Mouse (Mus musculus) left cerebral cortex, adult 11 months (tissue): ENCODE measurements around the gene Ttll12.
A peak's percentile ranks its signal among the peaks of the same experiment; 100 is the strongest.

Experiments used
- DNase-seq: peaks from one replicate; pipeline ENCODE4 v3.0.0; 2022; ENCODE audit warnings: low spot score

Gene Ttll12

DNA sequence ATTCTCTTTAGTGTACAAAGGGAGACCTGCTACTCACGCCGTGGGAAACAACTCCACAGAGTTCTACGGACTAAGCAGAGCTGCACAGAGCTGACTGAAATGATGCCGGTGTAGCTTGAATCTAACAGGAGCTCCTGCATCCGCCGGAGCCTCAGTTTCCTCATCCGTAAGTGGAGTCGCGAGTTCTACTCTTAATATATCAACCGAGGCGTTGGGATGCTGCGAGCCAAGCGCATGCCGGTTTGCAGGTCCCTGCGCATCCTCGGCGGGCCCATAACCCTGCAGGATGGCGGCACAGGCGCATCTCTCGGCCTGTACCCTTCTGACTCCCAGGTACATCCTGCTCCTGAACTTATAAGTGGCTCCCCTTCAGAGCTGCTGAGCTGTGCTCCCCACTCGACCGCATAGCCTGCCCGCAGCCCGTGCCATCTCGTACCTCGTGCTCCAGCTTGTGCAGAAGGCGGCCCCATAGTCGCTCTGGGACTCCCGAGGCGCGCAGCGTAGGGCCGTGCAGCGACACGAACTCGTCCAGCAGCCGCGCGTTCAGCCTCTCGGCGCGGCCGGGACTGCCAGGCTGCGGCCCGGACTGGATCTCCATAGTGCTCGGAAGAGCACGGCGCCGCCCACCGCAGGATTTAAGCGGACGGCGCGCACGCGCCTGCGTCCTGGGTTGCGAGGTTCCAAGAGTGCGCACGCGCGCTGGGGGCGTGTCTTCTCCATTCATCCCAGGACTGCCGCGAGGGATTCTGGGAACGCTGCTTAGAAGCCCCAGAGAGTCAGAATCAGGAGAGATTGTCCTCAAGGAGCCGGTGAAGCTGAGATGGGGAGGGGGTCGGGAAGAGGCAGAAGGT, at the start of gene Ttll12:
Gene Ttll12, minus strand, starts transcription at position 645 of the 851 bp plus-strand sequence.
- peak; percentile 89 for DNase-seq

DNA sequence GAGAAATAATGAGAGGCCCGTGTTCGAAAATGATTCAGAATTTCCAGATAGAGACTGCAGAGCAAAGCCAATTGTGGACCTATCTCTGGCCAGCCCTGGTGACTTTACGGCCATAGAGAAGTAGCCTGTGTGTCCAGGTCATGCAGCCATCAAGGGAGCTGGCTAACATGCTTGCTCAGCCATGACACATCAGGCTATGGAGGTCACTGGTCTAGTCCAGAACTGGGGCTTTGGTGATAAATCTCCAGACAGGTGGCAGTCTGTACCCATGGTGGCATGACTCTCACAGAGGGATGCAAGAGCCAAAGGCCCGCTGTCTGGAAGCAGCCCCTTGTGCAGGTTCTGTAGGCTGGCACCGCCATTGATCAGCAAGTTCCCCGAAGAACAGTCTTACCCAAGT, 47.6 kb upstream of the Ttll12 start:
- no peak for DNase-seq

DNA sequence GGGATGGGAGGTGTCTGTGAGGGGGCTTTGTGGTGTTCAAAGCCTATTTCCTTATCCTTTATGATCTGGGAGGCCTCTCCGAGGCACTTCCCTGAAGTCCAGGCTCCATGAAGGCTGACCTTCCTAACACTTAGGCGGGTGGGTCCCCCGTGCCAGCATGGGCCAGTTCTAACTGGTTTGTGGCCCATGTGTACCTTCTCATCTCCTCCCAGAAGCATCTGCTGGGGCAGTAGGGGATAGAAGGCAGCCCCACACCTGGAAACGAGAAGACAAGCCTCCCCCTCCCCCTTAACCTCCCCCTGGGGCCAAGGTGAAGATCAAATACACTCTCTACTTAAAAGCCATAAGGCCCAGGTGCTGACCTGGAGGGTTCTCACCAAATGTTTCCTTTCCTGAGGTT, 45.3 kb upstream of the Ttll12 start:
- DNase-seq = no peak

DNA sequence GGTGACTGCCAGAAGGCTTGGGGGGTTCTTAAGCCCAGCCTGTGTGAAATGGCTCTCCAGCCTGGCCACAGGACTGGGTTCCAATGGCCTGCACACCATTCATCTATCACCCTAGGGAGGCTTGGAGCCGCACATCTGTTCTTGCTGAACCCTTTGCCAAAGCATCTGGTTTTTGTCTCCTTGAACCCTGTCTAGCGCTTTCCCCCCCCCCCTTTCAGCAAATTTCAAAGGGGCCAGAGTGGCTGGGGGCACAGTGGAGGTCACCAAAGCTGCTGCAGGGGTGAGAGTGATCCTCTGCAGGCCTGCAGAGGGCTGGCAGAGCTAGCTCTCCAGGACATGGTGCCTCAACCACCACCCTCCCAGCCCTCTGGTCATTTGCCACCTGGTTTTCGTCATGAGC, 44.2 kb upstream of the Ttll12 start:
- no peak for DNase-seq

DNA sequence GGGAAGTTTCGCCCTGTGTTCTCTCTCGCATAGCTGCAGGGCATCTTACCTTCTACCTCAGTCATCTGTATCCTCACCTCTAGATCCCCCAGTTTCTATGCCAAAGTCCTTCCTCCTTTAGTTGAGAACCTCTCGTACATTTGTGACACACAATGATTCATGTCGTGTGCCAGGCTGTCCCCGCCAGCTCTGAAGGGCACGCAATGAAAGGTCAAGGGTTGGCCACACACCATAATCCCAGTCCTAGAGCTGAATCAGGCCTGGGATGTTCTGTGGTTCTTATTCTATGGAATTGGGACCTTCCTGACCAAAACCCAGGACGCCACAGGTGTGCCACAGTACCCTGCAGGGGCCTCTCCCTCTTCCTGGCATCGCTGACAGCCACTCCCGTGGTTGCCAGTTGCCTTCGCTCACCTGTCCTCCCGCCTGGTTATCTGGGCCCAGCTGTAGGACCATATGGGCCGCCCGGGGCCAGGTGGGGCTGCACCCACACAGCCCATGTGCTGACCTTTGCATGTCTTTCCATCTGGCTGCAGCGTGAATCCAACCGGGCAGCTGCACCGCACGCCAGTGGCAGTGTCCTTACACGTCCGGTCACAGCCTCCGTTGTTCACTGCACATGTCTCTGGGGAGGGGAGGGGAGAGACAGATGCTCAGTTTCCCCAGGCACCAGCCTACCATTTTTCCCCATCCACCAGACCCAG, 43.4 kb upstream of the Ttll12 start:
- no peak for DNase-seq

DNA sequence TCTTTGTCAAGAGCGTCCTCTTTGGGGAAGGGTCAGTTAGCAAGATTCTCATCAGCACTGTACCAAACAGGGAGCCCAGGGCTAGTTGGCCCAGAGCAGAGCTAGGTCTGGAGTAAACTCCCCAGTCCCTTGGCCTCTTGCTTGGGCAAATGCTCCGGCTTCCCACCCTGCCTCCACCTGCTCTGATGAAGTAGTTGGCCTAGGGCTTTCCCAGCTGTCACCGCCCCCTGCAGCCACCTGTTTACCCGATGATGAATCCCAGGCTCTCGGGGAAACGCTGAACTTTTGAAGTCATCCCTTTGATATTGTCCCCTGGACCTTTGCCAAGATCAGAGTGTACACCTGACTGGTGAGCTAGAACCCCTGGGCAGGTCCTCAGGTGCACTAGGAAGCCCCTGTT, 41.8 kb upstream of the Ttll12 start:
- DNase-seq = no peak

DNA sequence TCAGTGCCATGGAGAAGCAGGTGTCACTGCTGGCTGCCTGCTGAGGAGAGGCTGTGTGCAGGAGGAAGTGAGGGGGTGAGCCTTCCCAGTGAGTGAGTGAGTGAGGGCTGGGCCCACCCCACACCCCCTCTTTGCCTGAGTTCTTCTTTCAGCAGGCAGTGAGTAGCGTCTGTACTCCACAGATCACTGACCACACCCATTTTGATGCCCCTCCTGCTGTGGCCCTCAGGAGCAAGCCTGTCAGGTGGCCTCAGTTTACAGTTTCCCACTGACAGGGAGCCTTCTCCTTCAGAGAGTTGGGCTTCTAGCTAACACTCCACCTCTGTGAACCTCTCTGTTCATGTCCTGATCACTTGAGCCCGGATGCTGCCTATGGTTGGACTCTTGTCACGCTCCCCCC, 40.3 kb upstream of the Ttll12 start:
- DNase-seq = no peak

DNA sequence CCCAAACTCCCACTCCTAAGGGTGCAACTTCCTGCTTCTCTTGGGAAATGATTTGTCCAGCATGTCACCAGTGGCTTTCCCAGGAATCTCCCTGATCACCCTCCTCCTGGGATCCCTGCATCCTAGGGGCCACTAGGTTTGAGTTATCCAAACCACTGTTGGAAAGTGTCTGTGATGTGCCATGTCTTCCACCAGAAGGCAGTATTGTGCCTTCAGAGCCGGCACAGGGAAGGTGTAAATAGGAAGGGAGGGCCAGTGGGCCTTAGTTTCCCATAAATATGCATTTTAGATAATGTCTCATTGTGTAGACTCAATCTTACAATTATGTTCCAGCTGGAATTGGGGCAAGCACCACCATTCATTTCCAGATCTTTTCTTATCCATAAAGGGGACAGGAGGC, 39.1 kb upstream of the Ttll12 start:
- DNase-seq = no peak

DNA sequence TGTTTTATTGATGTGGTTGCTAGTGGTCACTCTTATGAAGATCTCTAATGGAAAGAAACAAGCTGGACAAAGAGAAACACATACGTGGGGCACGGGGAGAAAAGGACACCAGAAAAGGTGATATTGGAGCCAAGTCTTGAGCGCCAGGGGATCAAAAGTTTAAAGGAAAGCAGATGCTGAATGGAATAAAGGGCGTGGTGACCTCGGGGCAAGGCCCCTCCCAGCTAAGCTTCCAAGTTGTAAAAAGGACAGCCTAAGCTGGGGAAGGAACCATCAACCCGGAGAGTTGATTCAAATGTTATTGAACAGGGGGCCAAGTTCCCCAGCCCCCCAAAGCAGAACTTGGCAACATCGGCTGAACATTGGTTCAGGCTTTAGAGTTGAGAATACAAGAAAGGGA, 36.1 kb upstream of the Ttll12 start:
- no peak for DNase-seq

DNA sequence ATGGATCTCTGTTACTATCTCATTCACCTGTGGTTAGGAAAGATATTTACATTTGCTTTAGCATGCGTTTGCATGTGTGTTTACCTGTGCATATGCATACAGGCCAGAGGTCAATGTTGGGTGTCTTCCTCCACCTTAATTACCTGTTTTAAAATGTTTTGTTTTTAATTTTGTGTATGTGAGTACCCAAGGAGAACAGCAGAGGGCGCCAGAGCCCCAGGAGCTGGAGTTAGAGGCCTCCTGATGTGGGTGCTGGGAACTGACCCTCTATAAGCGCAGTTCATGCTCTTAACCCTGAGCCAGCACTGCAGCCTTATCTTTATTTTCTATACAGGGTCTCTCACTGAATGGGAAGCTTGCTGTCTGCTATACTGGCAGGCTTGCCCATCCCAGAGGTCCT, 34.8 kb upstream of the Ttll12 start:
- no peak for DNase-seq

DNA sequence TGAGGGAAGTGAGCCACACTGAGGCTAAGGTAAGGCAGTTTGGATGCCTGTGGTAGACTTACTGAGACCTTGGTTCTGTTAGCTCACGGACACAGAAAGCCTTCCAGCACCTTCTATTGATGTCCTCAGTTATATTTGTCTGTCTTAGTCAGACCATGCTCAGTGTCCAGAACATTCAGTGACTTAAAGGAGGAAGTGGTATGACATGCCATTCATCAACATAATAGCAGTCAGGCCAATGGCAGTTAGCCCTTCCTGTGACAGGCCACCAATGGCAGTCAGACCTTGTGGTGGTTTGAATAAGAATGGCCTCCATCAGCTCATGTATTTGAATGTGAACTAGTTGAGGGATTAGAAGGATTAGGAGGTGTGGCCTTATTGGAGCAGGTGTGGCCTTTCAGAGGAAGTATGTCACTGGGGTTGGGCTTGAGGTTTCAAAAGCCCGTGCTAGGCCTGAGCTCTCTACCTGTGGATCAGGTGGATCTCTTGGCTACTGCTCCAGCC, 31.2 kb upstream of the Ttll12 start:
- DNase-seq = no peak

DNA sequence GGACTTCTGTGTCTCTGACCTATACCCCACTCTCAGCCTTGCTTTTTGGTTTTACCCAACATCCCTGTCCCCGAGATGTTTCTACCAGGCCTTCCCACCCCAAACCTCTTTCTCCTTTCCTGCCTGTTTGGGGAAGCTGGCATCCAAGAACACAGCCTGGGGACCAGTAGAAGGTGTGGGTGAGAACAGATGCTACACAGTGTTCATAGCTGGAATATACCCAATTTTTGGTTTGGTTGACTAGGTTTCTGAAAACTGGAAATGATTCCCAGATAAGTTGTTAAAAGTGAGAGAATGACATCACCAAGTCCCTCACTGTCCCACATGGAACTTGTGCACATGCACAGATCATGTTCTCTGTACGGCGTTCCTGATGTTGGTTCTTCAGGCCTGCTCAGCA, 20.3 kb upstream of the Ttll12 start:
- peak; percentile 30 for DNase-seq

DNA sequence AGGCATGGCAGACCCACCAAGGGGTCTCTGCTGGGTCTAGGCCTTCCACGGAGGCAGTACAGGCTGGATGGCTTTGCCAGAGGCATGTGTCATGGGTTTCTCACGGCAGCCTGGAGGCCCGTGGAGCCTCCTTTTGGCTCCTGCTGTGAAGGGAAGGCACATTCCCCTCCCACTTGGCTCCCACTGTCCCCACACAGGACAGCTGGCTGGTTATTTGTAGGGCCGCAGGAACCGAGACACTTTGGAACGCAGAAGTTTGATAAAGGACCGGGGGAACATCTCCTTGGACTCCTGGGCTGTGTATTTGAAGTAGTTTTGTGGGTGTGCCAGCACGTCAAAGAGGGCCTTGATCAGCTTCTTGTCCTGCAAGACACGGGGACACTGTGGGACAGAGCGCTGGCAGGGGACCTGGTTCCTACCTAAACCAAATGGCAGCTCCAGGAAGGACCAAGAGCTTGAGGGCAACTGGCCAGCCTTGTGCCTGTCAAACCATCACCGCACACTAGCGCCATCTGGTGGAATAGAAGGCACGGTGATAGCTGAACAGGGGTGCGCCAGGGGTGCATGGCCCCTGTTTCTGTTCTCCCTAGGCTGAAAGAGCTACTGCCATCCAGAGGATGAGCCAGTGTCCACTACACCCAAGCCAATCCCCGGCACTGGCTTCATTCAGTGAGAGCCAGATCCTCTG, 12.3 kb upstream of the Ttll12 start:
- DNase-seq = peak; percentile 28

DNA sequence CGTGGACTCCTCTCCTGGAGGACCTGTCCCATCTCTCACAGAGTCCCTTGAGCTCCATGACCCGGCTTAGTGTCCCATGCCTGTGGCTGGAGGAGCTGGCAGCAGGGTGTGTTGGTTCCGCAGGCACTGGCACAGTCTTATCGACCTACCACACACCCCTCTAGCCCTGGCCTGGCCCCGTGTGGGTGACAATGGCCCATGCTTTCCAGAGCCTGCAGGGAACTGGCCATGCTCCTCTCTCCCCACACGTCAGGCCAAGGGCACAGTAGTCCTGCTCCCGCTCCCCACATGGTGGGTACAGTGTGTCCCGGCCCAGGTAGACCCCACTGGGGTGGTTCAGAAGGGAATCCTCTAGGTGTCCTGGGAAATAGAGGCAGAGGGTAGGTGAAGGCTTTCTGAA, 11.7 kb upstream of the Ttll12 start:
- no peak for DNase-seq

DNA sequence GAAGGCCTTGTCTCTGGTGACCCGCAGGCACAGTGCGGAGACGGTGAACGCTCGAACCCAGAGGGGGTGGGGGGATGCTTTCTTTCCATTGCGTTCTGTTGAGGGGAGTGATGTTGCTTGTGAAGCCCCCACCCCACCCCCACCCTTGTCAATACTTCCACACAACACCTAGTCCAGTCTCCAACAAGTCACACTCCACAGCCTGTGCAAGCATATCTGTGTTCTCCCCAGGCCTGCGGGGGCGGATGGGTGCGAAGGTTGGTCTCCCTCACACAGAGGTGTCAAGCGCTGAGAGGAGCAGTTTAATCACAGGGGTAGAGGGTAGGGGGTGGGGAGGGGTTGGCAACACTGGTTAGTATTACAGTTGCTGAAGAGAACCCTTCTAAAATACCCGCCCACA, 11.3 kb upstream of the Ttll12 start:
- no peak for DNase-seq

DNA sequence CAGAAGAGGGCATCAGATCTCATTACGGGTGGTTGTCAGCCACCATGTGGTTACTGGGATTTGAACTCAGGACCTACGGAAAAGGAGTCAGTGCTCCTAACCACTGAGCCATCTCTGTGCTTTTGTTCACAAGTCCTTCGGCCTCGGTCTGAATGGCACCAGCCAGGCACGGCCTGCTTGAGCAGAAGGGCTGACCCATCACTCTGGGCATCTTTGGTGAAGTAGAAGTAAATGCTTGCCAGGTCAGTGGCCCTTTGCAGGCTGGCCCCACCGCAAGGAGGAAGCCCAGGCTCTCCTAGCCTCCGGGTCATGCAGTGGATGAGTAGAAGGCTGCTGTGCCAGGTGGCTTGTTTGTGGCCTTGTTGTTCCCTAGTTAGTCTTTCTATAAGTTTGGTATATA, 8.5 kb upstream of the Ttll12 start:
- DNase-seq = no peak

DNA sequence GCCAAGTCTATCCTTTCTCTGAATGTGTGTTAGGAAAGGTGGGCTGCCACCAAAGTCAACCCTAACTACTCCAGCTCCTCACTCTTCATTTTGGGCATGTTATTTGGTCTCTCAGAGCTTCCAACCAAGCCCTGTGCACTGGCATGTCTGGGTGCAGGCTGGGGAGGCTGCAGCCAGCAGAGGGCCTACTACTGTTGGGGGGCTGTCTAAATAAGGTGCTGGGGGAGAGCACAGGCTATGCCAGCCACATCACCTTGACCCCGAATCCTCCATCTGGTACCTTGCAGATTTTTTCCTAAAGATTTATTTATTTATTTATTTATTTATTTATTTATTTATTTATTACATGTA, 8.1 kb upstream of the Ttll12 start:
- DNase-seq = no peak

DNA sequence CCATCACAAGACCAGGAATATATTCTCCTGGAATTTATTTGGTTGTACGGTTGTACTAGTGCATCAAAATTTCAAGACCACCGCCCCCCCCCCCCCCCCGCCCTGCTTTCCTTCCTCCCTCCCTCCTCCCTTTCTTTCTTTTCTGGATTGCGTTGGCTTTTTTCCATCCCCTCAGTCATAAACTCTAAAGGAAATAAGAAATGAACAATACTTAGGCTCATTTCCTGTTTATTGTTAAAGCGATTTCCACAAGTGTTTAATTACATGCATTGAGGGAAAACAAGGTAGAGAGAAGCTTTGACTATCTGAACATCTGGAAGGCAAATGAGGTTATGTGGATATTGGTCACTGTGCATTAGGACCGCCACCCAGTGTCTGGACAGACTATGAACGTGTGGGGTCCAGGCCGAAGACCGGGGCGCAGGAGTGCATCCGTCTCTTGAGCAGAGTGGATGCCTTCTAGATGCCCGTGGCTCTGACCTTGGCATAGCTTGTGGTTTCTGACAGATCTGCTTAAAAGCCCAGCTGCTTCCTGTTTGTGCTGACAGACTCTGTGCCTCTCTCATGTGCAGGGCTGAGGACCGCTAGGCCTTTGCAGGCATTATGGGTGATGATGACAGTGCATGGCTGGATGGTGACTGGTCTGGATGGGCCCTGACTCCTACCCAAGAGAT, 7.6 kb upstream of the Ttll12 start:
- no peak for DNase-seq

DNA sequence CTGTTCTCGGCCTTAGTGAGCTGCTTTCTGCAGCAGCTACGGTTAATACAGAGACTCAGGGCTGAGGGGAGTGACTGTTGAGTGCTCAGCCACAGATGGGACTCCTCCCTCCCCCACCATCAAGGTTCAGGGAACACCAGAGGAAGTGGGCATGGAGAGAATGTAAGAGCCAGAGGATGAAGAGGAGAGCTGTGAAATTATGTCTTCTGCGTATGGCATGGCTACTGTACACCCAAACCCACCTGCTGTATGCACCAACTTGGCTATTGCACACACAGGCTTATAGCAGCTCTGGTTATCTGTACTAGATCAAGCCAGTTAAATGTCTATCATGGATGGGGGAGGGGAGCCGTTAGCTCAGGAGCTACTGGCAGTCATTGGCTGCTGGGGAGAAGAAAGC, 6.2 kb upstream of the Ttll12 start:
- DNase-seq = no peak

DNA sequence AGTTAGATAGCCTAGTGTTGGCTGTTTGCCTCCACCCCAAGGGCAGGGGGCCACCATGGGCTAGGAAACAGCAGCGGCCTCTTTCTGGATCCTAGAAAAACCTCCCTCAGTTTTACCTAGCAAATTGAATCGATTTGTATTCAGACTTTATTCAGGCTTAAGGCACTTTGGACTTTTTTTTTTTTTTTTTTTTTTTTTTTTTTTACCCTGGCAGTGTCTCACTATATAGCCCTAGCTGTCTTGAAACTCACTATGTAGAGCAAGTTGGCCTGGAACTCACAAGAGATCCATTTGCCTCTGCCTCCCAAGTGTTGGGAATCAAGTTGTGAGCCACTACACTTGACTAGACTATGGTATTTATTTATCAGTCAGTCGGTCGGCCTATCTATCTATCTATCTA, 1.9 kb upstream of the Ttll12 start:
- DNase-seq = no peak

DNA sequence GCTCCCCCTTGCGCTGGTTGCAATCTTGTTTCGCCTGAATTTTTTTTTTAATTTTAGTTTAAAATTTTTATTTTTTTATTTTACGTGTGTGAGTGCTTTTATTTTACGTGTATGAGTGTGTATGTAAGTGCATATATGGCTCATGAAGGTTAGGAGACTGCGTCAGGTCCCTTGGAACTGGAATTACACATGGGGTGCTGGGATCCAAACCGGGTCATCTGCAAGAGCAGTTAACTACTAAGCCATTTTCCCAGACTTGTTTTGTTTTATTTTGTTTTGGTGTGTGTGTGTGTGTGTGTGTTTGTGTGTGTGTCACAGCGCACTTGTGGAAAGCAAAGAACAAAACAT, 381 bp upstream of the Ttll12 start:
- no peak for DNase-seq

DNA sequence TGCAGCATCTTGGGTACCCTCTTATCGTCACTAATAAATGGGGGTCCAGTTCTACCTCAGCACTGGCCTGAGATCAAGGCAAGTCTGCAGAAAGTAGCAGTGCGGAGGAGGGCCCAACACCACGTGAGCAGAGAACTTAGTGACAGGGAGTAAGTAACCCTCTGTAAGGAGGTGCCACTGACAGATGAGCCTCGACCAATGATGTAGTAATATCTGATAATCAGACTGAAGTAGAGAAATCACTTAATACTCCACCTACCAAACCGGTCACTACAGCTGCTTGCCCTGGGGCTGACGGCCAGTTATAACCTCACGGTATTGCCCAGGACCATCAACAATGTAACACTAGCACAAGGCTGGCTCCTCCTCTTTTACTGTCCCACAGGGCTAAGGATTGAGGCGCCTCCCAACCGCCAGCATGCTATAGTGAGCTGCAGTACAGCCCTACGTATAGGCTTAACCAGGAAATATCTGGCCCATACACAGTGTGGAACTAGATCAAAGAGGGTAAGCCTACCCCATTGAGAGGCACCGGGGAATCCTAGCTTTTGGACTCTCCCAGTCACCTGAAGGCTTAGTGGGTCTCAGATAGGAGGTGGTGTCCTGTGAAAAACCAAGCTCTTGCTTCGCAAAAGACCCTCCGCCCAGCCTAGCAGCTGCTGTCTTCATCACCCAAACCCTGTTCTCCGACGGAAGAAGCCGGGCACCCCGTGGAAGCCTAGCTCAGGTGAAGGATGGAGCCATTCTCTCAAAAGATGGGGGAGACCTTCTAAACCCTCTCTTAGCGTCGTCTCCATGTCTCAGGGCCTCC, 1.1 kb downstream of the Ttll12 start:
- no peak for DNase-seq
